Mouse (Mus musculus): ENCODE results near the gene Exoc8. TPM values are rescaled to one million over a fixed set of nuclear protein-coding genes. Genes with fewer than 3 reads are reported as not detected.

Exoc8 gene
- polyA plus RNA-seq, 1 experiment: 8.2 TPM

DNA sequence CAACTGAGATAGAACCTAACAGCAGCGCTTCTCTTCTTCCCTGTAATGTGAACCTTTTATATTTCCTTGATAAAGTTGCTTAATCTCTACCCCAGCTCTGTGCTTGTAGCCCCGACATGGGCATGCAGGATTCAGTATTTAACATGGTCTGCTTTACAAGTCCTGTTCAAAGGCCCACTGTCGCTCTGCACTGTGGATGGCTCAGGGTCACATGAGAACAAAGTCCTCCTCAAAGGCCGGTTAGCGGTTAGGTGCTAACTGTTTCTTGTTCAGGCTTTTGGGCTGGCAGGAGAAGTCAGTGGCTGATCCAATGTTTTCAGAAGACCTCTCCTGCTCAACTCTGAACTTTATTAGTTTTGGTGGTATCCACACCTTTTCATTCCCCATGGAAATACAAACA is 51.9 kb downstream of the Exoc8 start:
- 61% methylated on average over 5 of the region's 5 CpGs for WGBS

DNA sequence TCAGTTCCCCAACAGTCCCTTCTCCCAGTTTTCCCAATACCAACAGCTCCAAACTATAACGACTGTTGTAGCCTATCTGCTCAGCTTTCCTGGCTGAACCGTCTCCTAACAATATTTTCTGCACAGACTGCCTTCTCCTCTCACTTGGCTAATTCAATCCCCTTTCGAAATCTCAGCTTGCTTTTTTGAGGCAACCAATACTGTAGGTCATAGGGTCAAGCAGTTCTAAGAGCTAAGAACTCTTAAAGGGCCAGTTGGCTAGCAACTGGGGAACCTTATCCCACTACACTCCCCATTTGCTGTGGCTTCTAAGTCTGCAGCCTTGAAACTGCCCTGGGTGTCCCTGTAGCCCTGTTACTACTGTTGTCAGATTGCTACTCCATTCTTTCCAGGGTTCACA is 52.4 kb downstream of the Exoc8 start:
- H3K36me3 ChIP-seq (ENCODE audit: control insufficient read depth, insufficient read depth, low read length): no peaks in the 10 kb centered on the region; the same call in none of the 2 replicates
- TF ChIP-seq POLR2A (IDR thresholded peaks at IDR 0.05; ENCODE audit: low read depth, low read length): no peak
- no peak for TF ChIP-seq CTCF (conservative IDR thresholded peaks at IDR 0.05; ENCODE audit: insufficient read depth, insufficient read length, low read depth, low read length)
- H3K4me1 ChIP-seq (ENCODE audit: control insufficient read depth, insufficient read depth, low read length): no peaks in the 10 kb centered on the region
- WGBS: 53% methylated on average over 3 of the region's 3 CpGs
- no peak overlapping the region for H3K27ac ChIP-seq (ENCODE audit: insufficient read depth, low read depth, low read length)
- H3K27me3 ChIP-seq (replicated peaks; ENCODE audit: control insufficient read depth, insufficient read depth, low read length): no peaks in the 10 kb centered on the region
- no peak for DNase-seq
- H3K4me3 ChIP-seq (ENCODE audit: insufficient read depth, low read depth, low read length): no peak overlapping the region

More for the DNA sequence above, 51.9 kb downstream of the Exoc8 start:
- TF ChIP-seq CTCF (conservative IDR thresholded peaks at IDR 0.05; ENCODE audit: insufficient read depth, insufficient read length, low read depth, low read length) (no peak), POLR2A (IDR thresholded peaks at IDR 0.05; ENCODE audit: low read depth, low read length) (no peak)
- Histone ChIP-seq H3K4me3 (ENCODE audit: insufficient read depth, low read depth, low read length) (no peak overlapping the region), H3K4me1 (ENCODE audit: control insufficient read depth, insufficient read depth, low read length) (no peaks in the 10 kb centered on the region), H3K27me3 (replicated peaks; ENCODE audit: control insufficient read depth, insufficient read depth, low read length) (no peaks in the 10 kb centered on the region), H3K27ac (ENCODE audit: insufficient read depth, low read depth, low read length) (no peak overlapping the region), H3K36me3 (ENCODE audit: control insufficient read depth, insufficient read depth, low read length) (no peaks in the 10 kb centered on the region; the same call in 1 of the 2 replicates)
- peak; percentile 67 for DNase-seq

Other genes with a start within 250 kb of the Exoc8 start
- gene 2310022B05Rik, start 234.3 kb downstream of the Exoc8 start, polyA plus RNA-seq (2012; rRNA removed): 44.4 and 47.9 TPM in 2 replicates
- gene Ttc13, start 175.7 kb downstream of the Exoc8 start, polyA plus RNA-seq (2012; rRNA removed): 9.4 and 11.8 TPM in 2 replicates
- 8.8 and 13.9 TPM in 2 replicates for gene Arv1, start 175.6 kb downstream of the Exoc8 start, polyA plus RNA-seq (2012; rRNA removed)
- gene Fam89a, start 145.9 kb downstream of the Exoc8 start, polyA plus RNA-seq (2012; rRNA removed): 1.9 TPM in 2 replicates
- gene Trim67, start 104.6 kb downstream of the Exoc8 start, polyA plus RNA-seq (2012; rRNA removed): 0.14 and 0.30 TPM in 2 replicates
- 69.7 and 72.9 TPM in 2 replicates for gene Gnpat, start 34.7 kb downstream of the Exoc8 start, polyA plus RNA-seq (2012; rRNA removed)
- 13.6 and 13.8 TPM in 2 replicates for gene 2810004N23Rik, start 34.6 kb downstream of the Exoc8 start, polyA plus RNA-seq (2012; rRNA removed)
- 8.3 and 9.5 TPM in 2 replicates for gene Sprtn, start 181 bp upstream of the Exoc8 start, polyA plus RNA-seq (2012; rRNA removed)
- 35.8 and 38.8 TPM in 2 replicates for gene Egln1, start 51.6 kb upstream of the Exoc8 start, polyA plus RNA-seq (2012; rRNA removed)
- 29.6 and 37.8 TPM in 2 replicates for gene Tsnax, start 115.3 kb upstream of the Exoc8 start, polyA plus RNA-seq (2012; rRNA removed)
- 0.46 and 0.58 TPM in 2 replicates for gene Disc1, start 156.5 kb upstream of the Exoc8 start, polyA plus RNA-seq (2012; rRNA removed)